Mouse (Mus musculus): ENCODE measurements around the gene Snx1.

DNA sequence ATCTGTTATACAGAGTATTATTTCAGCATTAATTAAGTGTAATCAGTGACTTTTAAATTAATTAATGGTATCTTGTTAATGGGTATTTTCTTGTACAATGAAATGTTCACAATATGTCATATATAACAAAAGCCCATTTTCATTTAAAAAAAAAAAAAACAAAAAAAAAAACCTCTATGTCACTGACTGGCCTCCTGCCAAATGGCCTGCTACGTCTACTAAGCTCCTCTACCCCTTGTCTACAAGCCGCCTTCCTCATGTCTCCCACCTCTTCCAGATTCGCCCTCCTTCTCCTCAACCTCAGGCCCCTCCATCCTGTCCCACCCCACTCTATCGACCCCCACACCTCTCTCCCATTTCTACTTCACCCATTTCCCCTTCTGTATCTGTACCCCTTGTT lies 74.9 kb downstream of the Snx1 start:
- TF ChIP-seq RAD21 (IDR thresholded peaks at IDR 0.05; ENCODE audit: low read depth, low read length), result no peak
- no peak for TF ChIP-seq CTCF (IDR thresholded peaks at IDR 0.05 in 2 of 3, conservative IDR thresholded peaks at IDR 0.05 in 1 of 3; ENCODE audit: control insufficient read depth in 1 of 3, insufficient read depth in 1 of 3, low read depth in 2 of 3, low read length in 3 of 3, poor library complexity in 1 of 3, severe bottlenecking in 1 of 3)
- TF ChIP-seq JUND (IDR thresholded peaks at IDR 0.05; ENCODE audit: low read depth, low read length), result no peak
- no peak for TF ChIP-seq MAX (IDR thresholded peaks at IDR 0.05; ENCODE audit: low read length)
- no peak for TF ChIP-seq CHD1 (IDR thresholded peaks at IDR 0.05; ENCODE audit: low read depth, low read length)
- no peak for TF ChIP-seq TAL1 (IDR thresholded peaks at IDR 0.05; ENCODE audit: low read length)
- TF ChIP-seq POLR2A (IDR thresholded peaks at IDR 0.05; ENCODE audit: control insufficient read depth in 1 of 2, insufficient read depth in 1 of 2, low read depth in 1 of 2, low read length in 2 of 2, poor library complexity in 1 of 2), result no peak
- no peak for TF ChIP-seq GABPA (IDR thresholded peaks at IDR 0.05; ENCODE audit: low read depth, low read length)
- no peak for TF ChIP-seq MAFK (IDR thresholded peaks at IDR 0.05; ENCODE audit: borderline replicate concordance, low read depth, low read length)
- TF ChIP-seq POLR2AphosphoS2 (IDR thresholded peaks at IDR 0.05; ENCODE audit: low read length), result no peak
- no peak for TF ChIP-seq EP300 (IDR thresholded peaks at IDR 0.05; ENCODE audit: low read depth in 1 of 2, low read length in 2 of 2)
- no peak for TF ChIP-seq CHD2 (IDR thresholded peaks at IDR 0.05; ENCODE audit: low read length)
- TF ChIP-seq BHLHE40 (IDR thresholded peaks at IDR 0.05; ENCODE audit: borderline replicate concordance, low read depth, low read length), result no peak
